Mouse (Mus musculus): Measurements from ENCODE around the gene Ifnb1. TPM values are rescaled to one million over a fixed set of nuclear protein-coding genes. Genes with fewer than 3 reads are reported as not detected.

The Ifnb1 gene
- polyA plus RNA-seq, 1 experiment from 2014 or later: not detected

- Histone ChIP-seq H3K9ac (replicated peaks; ENCODE audit: low read length) (no peak overlapping the region), H3K27ac (replicated peaks; ENCODE audit: low read depth, low read length) (no peak overlapping the region), H3K36me3 (ENCODE audit: control insufficient read depth, insufficient read depth, low read length) (no peaks in the 10 kb centered on the region), H3K4me1 (ENCODE audit: control insufficient read depth, insufficient read depth, low read length) (no peaks in the 10 kb centered on the region), H3K4me3 (replicated peaks; ENCODE audit: low read depth, low read length) (no peak overlapping the region), H3K27me3 (ENCODE audit: control insufficient read depth, insufficient read depth, low read length) (no peaks in the 10 kb centered on the region), H3K9me3 (ENCODE audit: control insufficient read depth, low read length) (no peaks in the 10 kb centered on the region), H3K4me2 (ENCODE audit: low read length) (no peak overlapping the region)
- ATAC-seq (ENCODE audit: low FRiP score, low TSS enrichment): no peak
- WGBS: 86% methylated on average over 6 of the region's 6 CpGs
- DNase-seq: no peak
Observed at GRCm38 (mm10) chr4:88480130-88480529, 42.4 kb downstream of the Ifnb1 start.

- no peaks in the 10 kb centered on the region for H3K4me1 ChIP-seq (ENCODE audit: control insufficient read depth, insufficient read depth, low read length)
- H3K9ac ChIP-seq (replicated peaks; ENCODE audit: low read length): no peak overlapping the region
- H3K27me3 ChIP-seq (ENCODE audit: control insufficient read depth, insufficient read depth, low read length): no peaks in the 10 kb centered on the region
- H3K27ac ChIP-seq (replicated peaks; ENCODE audit: low read depth, low read length): no peak overlapping the region
- 92% methylated on average over 9 of the region's 9 CpGs for WGBS
- H3K4me2 ChIP-seq (ENCODE audit: low read length): no peak overlapping the region
- H3K36me3 ChIP-seq (ENCODE audit: control insufficient read depth, insufficient read depth, low read length): no peaks in the 10 kb centered on the region
- DNase-seq (no peak), ATAC-seq (ENCODE audit: low FRiP score, low TSS enrichment) (no peak)
- no peak overlapping the region for H3K4me3 ChIP-seq (replicated peaks; ENCODE audit: low read depth, low read length)
- H3K9me3 ChIP-seq (ENCODE audit: control insufficient read depth, low read length): no peaks in the 10 kb centered on the region
Observed at GRCm38 (mm10) chr4:88478809-88479186, 43.8 kb downstream of the Ifnb1 start.

- DNase-seq (no peak), ATAC-seq (ENCODE audit: low FRiP score, low TSS enrichment) (no peak)
- Histone ChIP-seq H3K27me3 (ENCODE audit: control insufficient read depth, insufficient read depth, low read length) (no peaks in the 10 kb centered on the region), H3K4me2 (ENCODE audit: low read length) (no peak overlapping the region), H3K4me3 (replicated peaks; ENCODE audit: low read depth, low read length) (no peak overlapping the region), H3K36me3 (ENCODE audit: control insufficient read depth, insufficient read depth, low read length) (no peaks in the 10 kb centered on the region), H3K4me1 (ENCODE audit: control insufficient read depth, insufficient read depth, low read length) (no peaks in the 10 kb centered on the region), H3K9ac (replicated peaks; ENCODE audit: low read length) (no peak overlapping the region), H3K9me3 (ENCODE audit: control insufficient read depth, low read length) (no peaks in the 10 kb centered on the region), H3K27ac (replicated peaks; ENCODE audit: low read depth, low read length) (no peak overlapping the region)
- WGBS: 88% methylated on average over 4 of the region's 4 CpGs
Observed at GRCm38 (mm10) chr4:88478177-88478808, 44.3 kb downstream of the Ifnb1 start.

- DNase-seq (no peak), ATAC-seq (ENCODE audit: low FRiP score, low TSS enrichment) (no peak)
- H3K4me2 ChIP-seq (ENCODE audit: low read length): no peak overlapping the region
- no peaks in the 10 kb centered on the region for H3K27me3 ChIP-seq (ENCODE audit: control insufficient read depth, insufficient read depth, low read length)
- no peaks in the 10 kb centered on the region for H3K36me3 ChIP-seq (ENCODE audit: control insufficient read depth, insufficient read depth, low read length)
- no peak overlapping the region for H3K4me3 ChIP-seq (replicated peaks; ENCODE audit: low read depth, low read length)
- 76% methylated on average over 4 of the region's 4 CpGs for WGBS
- H3K4me1 ChIP-seq (ENCODE audit: control insufficient read depth, insufficient read depth, low read length): no peaks in the 10 kb centered on the region
- no peak overlapping the region for H3K9ac ChIP-seq (replicated peaks; ENCODE audit: low read length)
- H3K9me3 ChIP-seq (ENCODE audit: control insufficient read depth, low read length): no peaks in the 10 kb centered on the region
- no peak overlapping the region for H3K27ac ChIP-seq (replicated peaks; ENCODE audit: low read depth, low read length)
Observed at GRCm38 (mm10) chr4:88476511-88477210, 45.9 kb downstream of the Ifnb1 start.

GRCm38 (mm10) chr4:88476084-88476483 is 46.5 kb downstream of the Ifnb1 start:
- no peak overlapping the region for H3K4me3 ChIP-seq (replicated peaks; ENCODE audit: low read depth, low read length)
- no peak overlapping the region for H3K27ac ChIP-seq (replicated peaks; ENCODE audit: low read depth, low read length)
- no peaks in the 10 kb centered on the region for H3K27me3 ChIP-seq (ENCODE audit: control insufficient read depth, insufficient read depth, low read length)
- no peaks in the 10 kb centered on the region for H3K36me3 ChIP-seq (ENCODE audit: control insufficient read depth, insufficient read depth, low read length)
- ATAC-seq (ENCODE audit: low FRiP score, low TSS enrichment) (no peak), DNase-seq (no peak)
- H3K4me2 ChIP-seq (ENCODE audit: low read length): no peak overlapping the region
- no peaks in the 10 kb centered on the region for H3K4me1 ChIP-seq (ENCODE audit: control insufficient read depth, insufficient read depth, low read length)
- 90% methylated on average over 3 of the region's 3 CpGs for WGBS
- H3K9me3 ChIP-seq (ENCODE audit: control insufficient read depth, low read length): no peaks in the 10 kb centered on the region
- no peak overlapping the region for H3K9ac ChIP-seq (replicated peaks; ENCODE audit: low read length)

Other genes starting within 250 kb of the Ifnb1 start
- gene Hacd4, start 83.8 kb downstream of the Ifnb1 start, polyA plus RNA-seq (2014; fragmentation: Nextera tagmentation; extraction: Ambion mirVana): 2.4 and 3.8 TPM in 2 replicates
- not detected in 2 replicates for gene Ifna15, start 35.5 kb upstream of the Ifnb1 start, polyA plus RNA-seq (2014; fragmentation: Nextera tagmentation; extraction: Ambion mirVana)
- gene Ifna14, start 49.0 kb upstream of the Ifnb1 start, polyA plus RNA-seq (2014; fragmentation: Nextera tagmentation; extraction: Ambion mirVana): not detected in 2 replicates
- not detected in 2 replicates for gene Ifna9, start 69.6 kb upstream of the Ifnb1 start, polyA plus RNA-seq (2014; fragmentation: Nextera tagmentation; extraction: Ambion mirVana)
- not detected in 2 replicates for gene Ifna12, start 80.6 kb upstream of the Ifnb1 start, polyA plus RNA-seq (2014; fragmentation: Nextera tagmentation; extraction: Ambion mirVana)
- gene C87499, start 111.6 kb upstream of the Ifnb1 start, polyA plus RNA-seq (2014; fragmentation: Nextera tagmentation; extraction: Ambion mirVana): not detected in 2 replicates
- not detected in 2 replicates for gene Ifna13, start 121.7 kb upstream of the Ifnb1 start, polyA plus RNA-seq (2014; fragmentation: Nextera tagmentation; extraction: Ambion mirVana)
- not detected in 2 replicates for gene Ifna16, start 154.2 kb upstream of the Ifnb1 start, polyA plus RNA-seq (2014; fragmentation: Nextera tagmentation; extraction: Ambion mirVana)
- not detected in 2 replicates for gene Ifna2, start 161.1 kb upstream of the Ifnb1 start, polyA plus RNA-seq (2014; fragmentation: Nextera tagmentation; extraction: Ambion mirVana)
- not detected in 2 replicates for gene Ifnab, start 168.6 kb upstream of the Ifnb1 start, polyA plus RNA-seq (2014; fragmentation: Nextera tagmentation; extraction: Ambion mirVana)
- gene Gm26566, start 199.0 kb upstream of the Ifnb1 start, polyA plus RNA-seq (2014; fragmentation: Nextera tagmentation; extraction: Ambion mirVana): 1.8 and 2.2 TPM in 2 replicates
- 137 and 177 TPM in 2 replicates for gene Klhl9, start 199.7 kb upstream of the Ifnb1 start, polyA plus RNA-seq (2014; fragmentation: Nextera tagmentation; extraction: Ambion mirVana)
- gene Gm13271, start 232.1 kb upstream of the Ifnb1 start, polyA plus RNA-seq (2014; fragmentation: Nextera tagmentation; extraction: Ambion mirVana): not detected in 2 replicates
- gene Gm13283, start 237.3 kb upstream of the Ifnb1 start, polyA plus RNA-seq (2014; fragmentation: Nextera tagmentation; extraction: Ambion mirVana): not detected in 2 replicates

Data from midbrain, embryonic 14.5 days (tissue).